Mouse (Mus musculus) heart, adult 2 months (tissue): ENCODE measurements around the gene Efna2. TPM values are rescaled to one million over a fixed set of nuclear protein-coding genes. Genes with fewer than 3 reads are reported as not detected.

ENCODE experiments used
- DNase-seq, 2 experiments: peaks; one replicate each; pipeline ENCODE4 v3.0.0; 2021
- H3K27ac ChIP-seq: fragments of 200-600 bp; 2 replicates; pipeline ENCODE4 v1.8.1; 2022
- H3K27me3 ChIP-seq: fragments of 200-500 bp; 2 replicates; pipeline ENCODE4 v1.6.1; 2012; ENCODE audit warnings: mild to moderate bottlenecking, low read length, inconsistent platforms, mixed read lengths; ENCODE audit not compliant: control insufficient read depth, insufficient read depth
- H3K36me3 ChIP-seq: fragments of 200-500 bp; 2 replicates; pipeline ENCODE4 v1.6.1; 2012; ENCODE audit warnings: low read length, inconsistent platforms; ENCODE audit not compliant: control insufficient read depth, insufficient read depth
- H3K4me1 ChIP-seq: fragments of 200-500 bp; 2 replicates; pipeline ENCODE4 v1.6.1; 2011; ENCODE audit warnings: low read length; ENCODE audit not compliant: control insufficient read depth, insufficient read depth
- H3K4me3 ChIP-seq: fragments of 200-600 bp; 2 replicates; pipeline ENCODE4 v1.8.1; 2022
- H3K79me2 ChIP-seq: fragments of 200-500 bp; replicated peaks from 2 replicates; pipeline ENCODE4 v1.6.1; 2012; ENCODE audit warnings: mild to moderate bottlenecking, inconsistent platforms, low read length, moderate library complexity, mixed read lengths; ENCODE audit not compliant: control insufficient read depth, insufficient read depth
- H3K9ac ChIP-seq: fragments of 200-500 bp; 2 replicates; pipeline ENCODE4 v1.6.1; 2012; ENCODE audit warnings: low read depth, mild to moderate bottlenecking, control low read depth, inconsistent platforms, low read length, mixed read lengths
- CTCF ChIP-seq: fragments of 200-600 bp; IDR thresholded peaks from 2 replicates; pipeline ENCODE4 v1.8.1; 2022; ENCODE audit warnings: antibody characterized with exemption, mild to moderate bottlenecking, moderate library complexity
- EP300 ChIP-seq: fragments of 200-500 bp; IDR thresholded peaks from 2 replicates; pipeline ENCODE4 v1.6.1; 2011; ENCODE audit warnings: low read depth, low read length, control low read depth; ENCODE audit not compliant: insufficient read depth
- POLR2A ChIP-seq: fragments of 200-500 bp; IDR thresholded peaks from 2 replicates; pipeline ENCODE4 v1.6.1; 2011; ENCODE audit warnings: mild to moderate bottlenecking, low read depth, low read length, control low read depth; ENCODE audit not compliant: insufficient read depth
- WGBS: fragments of 180-500 bp; shearing (Covaris S2); methylation state at CpG from one replicate; pipeline ENCODE4 v1.1.7; 2018; 5-methylcytosine and 5-hydroxymethylcytosine counted together
- intact Hi-C: fragments of 180-260 bp; cut with DNase I; formaldehyde crosslinking; loops from one replicate; pipeline ENCODE4 v1.15.1; 2025
- polyA plus RNA-seq: library from polyadenylated mRNA; depleted of rRNA; stranded (reverse); fragments of >200 nt; gene quantifications from 2 replicates; pipeline ENCODE4 v1.2.3, GENCODE M21; 2012
- total RNA-seq, 2 experiments: library from RNA; stranded (reverse); gene quantifications; 2 replicates each; pipeline ENCODE4 v1.2.3; 2021

Efna2 gene
- total and polyA plus RNA-seq, 3 experiments, result 0.86 to 1.7 (median 1.1) TPM

DNA sequence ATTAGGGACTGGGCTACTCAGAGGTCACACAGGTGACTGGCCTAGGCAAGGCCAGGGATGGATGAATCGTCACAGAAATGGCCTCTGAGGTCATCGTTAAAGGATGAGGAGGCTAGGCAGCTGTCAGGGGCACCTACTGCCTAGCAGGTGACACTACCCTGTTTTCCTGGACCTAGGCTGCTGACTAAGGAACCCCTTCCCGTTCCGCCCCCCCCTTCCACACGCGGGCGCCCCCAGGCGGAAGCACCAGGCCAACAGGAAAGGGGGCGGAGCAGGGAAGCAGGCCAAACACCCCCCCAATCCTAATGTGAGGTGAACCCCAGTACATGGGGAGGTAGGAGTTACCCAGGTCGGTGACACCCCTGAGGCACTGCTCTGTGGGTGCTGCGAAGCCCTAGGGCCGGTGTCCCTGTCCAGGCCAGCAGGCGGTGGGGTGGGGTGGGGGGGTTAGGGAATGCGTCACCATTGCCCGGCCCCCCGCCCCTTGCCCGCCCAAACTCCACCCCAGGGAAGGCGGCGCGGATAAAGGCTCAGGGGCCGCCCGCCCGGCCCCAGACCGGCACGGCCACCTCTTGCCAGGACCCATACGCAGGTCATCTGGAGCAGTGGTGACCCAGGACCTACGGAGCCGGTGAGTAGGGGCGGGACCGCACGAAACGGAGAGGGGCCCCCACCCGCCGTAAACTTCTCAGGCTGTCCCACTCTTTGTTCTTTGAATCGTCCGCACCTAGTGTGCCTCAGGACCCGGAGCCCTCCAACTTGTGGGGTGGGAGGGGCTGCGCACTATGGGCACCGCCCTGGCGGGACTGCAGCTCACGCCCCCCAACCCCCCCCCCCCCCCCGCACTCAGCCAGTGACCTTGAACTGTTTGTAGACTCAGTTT lies 31.3 kb upstream of the Efna2 start, which contains the start of gene Midn:
TSS of gene Midn (plus strand) at position 554 of the 883 bp plus-strand sequence.
- Histone ChIP-seq H3K79me2 (peaks cover 4% of the 10 kb centered on the region), H3K27me3 (no peaks in the 10 kb centered on the region), H3K4me3 (peak within 1 kb of the TSS; percentile 66), H3K27ac (peak within 1 kb of the TSS; percentile 93), H3K36me3 (peaks cover 8% of the 10 kb centered on the region), H3K4me1 (peaks cover 20% of the 10 kb centered on the region), H3K9ac (peak within 1 kb of the TSS; percentile 95)
- TF ChIP-seq POLR2A (peak; percentile 98), CTCF (peak; percentile 72), EP300 (peak; percentile 89)
- peak; percentile 92 for DNase-seq
- WGBS, result under 1% methylated on average over 42 of the region's 42 CpGs
- intact Hi-C loops, result loop anchor here (2.0 kb wide), 1 partner anchor 77 kb away; no protein-coding TSS in a partner anchor

DNA sequence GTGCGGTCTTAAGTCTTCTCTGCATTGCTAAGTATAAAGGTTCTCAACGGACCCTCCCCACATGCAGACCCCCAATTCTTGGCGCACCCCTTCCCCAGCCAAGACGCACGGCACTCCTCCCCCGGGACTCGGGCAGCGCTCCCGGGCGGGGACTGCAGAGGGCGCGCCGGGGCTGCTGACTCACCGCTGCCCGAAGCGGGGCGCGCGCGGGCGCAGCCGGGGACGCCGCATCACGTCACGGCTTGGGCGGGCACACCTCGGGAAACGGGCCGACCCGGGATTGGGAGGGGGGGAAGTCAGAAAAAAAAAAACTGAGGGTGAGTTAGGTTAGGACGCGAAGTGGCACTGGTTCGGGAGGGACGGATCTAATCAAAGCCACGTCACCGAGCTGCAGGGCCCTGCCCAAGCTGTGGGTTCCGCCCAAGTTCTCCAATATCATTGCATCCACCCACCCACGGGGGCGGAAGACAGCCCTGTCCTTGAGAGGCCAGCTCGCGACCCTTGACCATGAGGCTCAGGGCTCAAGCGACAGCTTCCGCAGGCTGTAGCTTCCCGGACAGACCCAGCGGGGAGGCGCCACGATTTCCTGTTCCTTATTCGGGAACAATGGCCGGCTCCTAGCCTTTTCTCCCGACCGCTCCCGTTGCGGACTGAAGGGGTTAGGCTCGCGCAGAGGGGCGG lies 30.5 kb upstream of the Efna2 start:
- no peaks in the 10 kb centered on the region for H3K27me3 ChIP-seq
- peak overlapping the region; percentile 66 for H3K4me3 ChIP-seq
- intact Hi-C loops, result no loop called here
- peaks cover 22% of the 10 kb centered on the region for H3K4me1 ChIP-seq
- DNase-seq, result peak; percentile 96 to 97
- H3K27ac ChIP-seq, result peak overlapping the region; percentile 93
- peaks cover 4% of the 10 kb centered on the region for H3K79me2 ChIP-seq
- peaks cover 12% of the 10 kb centered on the region for H3K36me3 ChIP-seq
- WGBS, result 1% methylated on average over 57 of the region's 57 CpGs
- TF ChIP-seq POLR2A (peak; percentile 43; the same call in 1 of the 2 replicates), EP300 (peak; percentile 65; the same call in 1 of the 2 replicates), CTCF (peak; percentile 84)
- peak overlapping the region; percentile 95 for H3K9ac ChIP-seq

DNA sequence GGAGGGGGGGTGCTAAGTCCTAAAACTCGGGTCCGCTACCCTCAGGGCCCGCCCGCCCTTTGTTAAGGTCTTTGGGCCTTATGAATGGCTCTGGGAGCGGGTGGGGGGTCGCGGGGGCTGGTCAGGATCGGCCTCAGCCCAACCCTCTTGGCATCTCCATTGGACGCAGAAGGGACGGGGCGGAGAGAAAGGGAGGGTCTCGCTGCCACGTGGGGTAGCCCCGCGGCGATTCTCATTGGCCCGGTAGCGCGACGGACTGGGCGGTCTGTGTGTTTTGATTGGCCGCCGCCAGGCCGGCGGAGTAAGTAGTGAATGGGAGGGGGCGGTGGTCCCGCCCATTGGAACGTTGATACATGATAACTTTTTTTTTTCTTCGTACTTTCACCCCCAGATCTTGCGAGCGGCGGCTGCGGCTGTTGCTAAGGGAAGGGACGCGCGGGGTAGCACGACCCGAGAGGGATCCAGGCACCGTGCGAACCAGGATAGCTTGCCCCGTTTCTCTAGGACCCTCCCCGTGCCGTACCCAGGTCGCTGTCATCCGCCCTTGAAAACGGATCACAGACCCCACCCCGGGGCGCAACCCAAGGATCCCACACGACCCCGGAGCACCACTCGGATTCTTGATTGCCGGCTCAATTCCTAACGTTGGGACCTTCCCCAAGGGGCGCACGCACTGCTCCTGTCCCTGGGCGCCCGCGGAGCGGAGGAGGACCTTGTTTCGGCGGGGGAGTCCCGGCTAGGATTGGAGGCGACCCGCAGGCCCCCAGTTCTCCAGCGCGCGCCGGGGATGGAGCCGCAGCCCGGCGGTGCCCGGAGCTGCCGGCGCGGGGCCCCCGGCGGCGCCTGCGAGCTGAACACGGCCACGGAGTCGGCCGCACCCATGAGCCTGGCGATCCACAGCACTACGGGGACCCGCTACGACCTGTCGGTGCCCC lies 29.7 kb upstream of the Efna2 start:
- Histone ChIP-seq H3K79me2 (peaks cover 4% of the 10 kb centered on the region), H3K9ac (peak overlapping the region; percentile 95), H3K27me3 (no peaks in the 10 kb centered on the region), H3K4me3 (peak overlapping the region; percentile 66), H3K36me3 (peaks cover 15% of the 10 kb centered on the region), H3K27ac (peak overlapping the region; percentile 93), H3K4me1 (peaks cover 22% of the 10 kb centered on the region)
- intact Hi-C loops, result loop anchor here (1.0 kb wide), 1 partner anchor 9 kb away; no protein-coding TSS in a partner anchor
- DNase-seq, result peak; percentile 94 to 98
- under 1% methylated on average over 87 of the region's 88 CpGs for WGBS
- TF ChIP-seq EP300 (peak; percentile 51), CTCF (no peak), POLR2A (peak; percentile 83)

DNA sequence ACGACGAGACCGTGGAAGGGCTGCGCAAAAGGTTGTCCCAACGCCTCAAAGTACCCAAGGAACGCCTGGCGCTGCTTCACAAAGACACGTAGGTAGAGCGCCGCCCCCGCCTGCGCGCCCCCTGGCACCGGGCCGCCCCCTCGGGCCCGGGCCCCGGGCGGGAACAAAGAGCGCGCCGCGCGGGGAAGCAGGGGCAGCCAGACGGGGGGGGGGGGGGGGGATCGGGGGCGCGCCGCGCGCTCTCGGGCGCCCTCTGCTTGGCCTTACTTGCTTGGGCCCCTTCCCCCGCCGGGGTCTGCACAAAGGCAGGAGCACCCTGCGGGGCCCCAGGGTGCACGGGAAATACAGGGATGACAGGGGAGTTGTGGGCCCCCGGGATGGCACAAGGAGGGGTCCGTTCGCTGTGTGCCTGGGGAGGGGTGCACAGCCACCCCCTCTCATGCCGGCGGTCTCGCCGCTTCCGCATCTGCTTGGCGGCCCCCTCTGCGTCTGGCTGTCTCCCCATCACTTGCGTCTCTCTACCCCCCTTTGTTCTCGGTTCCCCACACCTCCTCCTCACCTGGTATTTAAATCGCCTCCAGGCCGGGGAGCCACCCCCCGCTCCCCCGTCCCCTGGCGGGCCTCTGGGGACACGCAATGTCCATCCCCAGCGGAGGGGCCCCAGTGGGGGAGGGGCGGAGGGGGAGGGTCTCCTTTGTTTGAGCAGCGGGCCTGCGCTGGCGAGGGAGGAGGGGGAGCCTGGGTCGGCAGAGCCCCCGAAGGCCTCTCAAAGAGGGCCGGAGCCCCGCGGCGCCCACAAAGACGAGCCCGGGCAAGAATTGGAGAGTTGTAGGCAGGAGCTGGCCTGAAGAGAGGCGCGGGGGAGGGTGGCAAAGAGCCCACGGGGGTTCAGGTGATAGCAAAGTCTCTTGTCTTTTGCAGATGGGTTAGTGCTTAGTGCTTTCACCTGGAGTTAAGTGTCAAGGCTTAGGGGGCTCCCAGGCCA lies 28.8 kb upstream of the Efna2 start:
- peaks cover 25% of the 10 kb centered on the region for H3K4me1 ChIP-seq
- 1% methylated on average over 61 of the region's 71 CpGs for WGBS

More for the DNA sequence above, 28.8 kb upstream of the Efna2 start:
- H3K79me2 ChIP-seq, result peaks cover 2% of the 10 kb centered on the region; the same call in 1 of the 2 replicates
- TF ChIP-seq POLR2A (no peak), CTCF (no peak), EP300 (no peak)
- peak overlapping the region; percentile 82 for H3K9ac ChIP-seq
- H3K27me3 ChIP-seq, result no peaks in the 10 kb centered on the region
- H3K4me3 ChIP-seq, result peak overlapping the region; percentile 66
- peak overlapping the region; percentile 93 for H3K27ac ChIP-seq
- peaks cover 17% of the 10 kb centered on the region for H3K36me3 ChIP-seq
- peak; percentile 67 to 79 for DNase-seq
- intact Hi-C loops, result loop anchor here (1.0 kb wide), 1 partner anchor 8 kb away; no protein-coding TSS in a partner anchor
